Mouse (Mus musculus) limb, embryonic 11.5 days (tissue): ENCODE data around the gene Tpcn2. TPM values are rescaled to one million over a fixed set of nuclear protein-coding genes. Genes with fewer than 3 reads are reported as not detected.

ENCODE experiments used
- ATAC-seq: fragments of 200-750 bp; cut with Nextera tagmentation; 2 replicates; pipeline ENCODE4 v1.8.0; 2017; ENCODE audit warnings: low read depth; ENCODE audit not compliant: insufficient number of reproducible peaks, low FRiP score, low TSS enrichment
- DNase-seq: peaks from one replicate; pipeline ENCODE4 v3.0.0-alpha.2; 2015; ENCODE audit warnings: low spot score
- H3K27ac ChIP-seq: fragments of 300-500 bp; sonication (generic); replicated peaks from 2 replicates; pipeline ENCODE4 v1.5.1; 2014; ENCODE audit warnings: low read depth, mild to moderate bottlenecking, low read length
- H3K27me3 ChIP-seq: fragments of 300-500 bp; sonication (generic); 2 replicates; pipeline ENCODE4 v1.6.1; 2014; ENCODE audit warnings: mild to moderate bottlenecking, low read length, mixed read lengths; ENCODE audit not compliant: control insufficient read depth, insufficient read depth
- H3K36me3 ChIP-seq: fragments of 300-500 bp; sonication (generic); 2 replicates; pipeline ENCODE4 v1.6.1; 2014; ENCODE audit warnings: mild to moderate bottlenecking, low read length, moderate library complexity, mixed read lengths; ENCODE audit not compliant: control insufficient read depth, insufficient read depth
- H3K4me1 ChIP-seq: fragments of 300-500 bp; sonication (generic); 2 replicates; pipeline ENCODE4 v1.6.1; 2014; ENCODE audit warnings: low read length, mixed read lengths; ENCODE audit not compliant: control insufficient read depth, insufficient read depth
- H3K4me2 ChIP-seq: fragments of 300-500 bp; sonication (generic); 2 replicates; pipeline ENCODE4 v1.6.1; 2014; ENCODE audit warnings: low read depth, mild to moderate bottlenecking, moderate library complexity; ENCODE audit not compliant: severe bottlenecking
- H3K4me3 ChIP-seq: fragments of 300-500 bp; sonication (generic); 2 replicates; pipeline ENCODE4 v1.5.1; 2014; ENCODE audit warnings: low read depth, low read length
- H3K9ac ChIP-seq: fragments of 300-500 bp; sonication (generic); 2 replicates; pipeline ENCODE4 v1.6.1; 2014; ENCODE audit warnings: mild to moderate bottlenecking, low read length
- H3K9me3 ChIP-seq: fragments of 300-500 bp; sonication (generic); 2 replicates; pipeline ENCODE4 v1.6.1; 2016; ENCODE audit warnings: low read length; ENCODE audit not compliant: control insufficient read depth
- WGBS: fragments of 180-500 bp; shearing (Covaris S2); extraction: QIAGEN DNeasy Blood & Tissue Kit; methylation state at CpG from one replicate; pipeline ENCODE4 v1.1.7; 2014; 5-methylcytosine and 5-hydroxymethylcytosine counted together
- polyA plus RNA-seq: library from polyadenylated mRNA; unstranded; fragments of >200 nt; fragmentation: Nextera tagmentation; extraction: Ambion mirVana; gene quantifications from 2 replicates; pipeline ENCODE4 v1.2.1, GENCODE M21; 2014

Gene Tpcn2
- polyA plus RNA-seq, 1 experiment from 2014 or later = 3.2 TPM

- H3K36me3 ChIP-seq = no peaks in the 10 kb centered on the region
- H3K4me3 ChIP-seq = no peak overlapping the region
- no peaks in the 10 kb centered on the region for H3K9me3 ChIP-seq
- no peak overlapping the region for H3K4me2 ChIP-seq
- peak; percentile 61 for DNase-seq
- H3K4me1 ChIP-seq = peaks cover 13% of the 10 kb centered on the region
- no peaks in the 10 kb centered on the region for H3K27me3 ChIP-seq
- peak overlapping the region; percentile 83 for H3K27ac ChIP-seq
- ATAC-seq = peak; percentile 66
- peak overlapping the region; percentile 52 for H3K9ac ChIP-seq
- 15% methylated on average over 14 of the region's 14 CpGs for WGBS
These were observed 71.8 kb downstream of the Tpcn2 start for GRCm38 (mm10) chr7:145211680-145212659.

- Histone ChIP-seq H3K4me1 (peaks cover 23% of the 10 kb centered on the region), H3K27me3 (no peaks in the 10 kb centered on the region), H3K9me3 (no peaks in the 10 kb centered on the region), H3K4me3 (no peak overlapping the region), H3K27ac (no peak overlapping the region), H3K9ac (no peak overlapping the region), H3K4me2 (no peak overlapping the region), H3K36me3 (no peaks in the 10 kb centered on the region)
- 79% methylated on average over 4 of the region's 4 CpGs for WGBS
- ATAC-seq = no peak
- no peak for DNase-seq
These were observed 73.2 kb downstream of the Tpcn2 start for GRCm38 (mm10) chr7:145210477-145211070.

- 85% methylated on average over 4 of the region's 4 CpGs for WGBS
- Histone ChIP-seq H3K36me3 (no peaks in the 10 kb centered on the region), H3K4me1 (peaks cover 25% of the 10 kb centered on the region), H3K27me3 (no peaks in the 10 kb centered on the region), H3K9ac (peak within 1 kb of the TSS; percentile 51), H3K4me3 (no peak within 1 kb of the TSS), H3K4me2 (no peak within 1 kb of the TSS; the same call in 1 of the 2 replicates), H3K9me3 (no peaks in the 10 kb centered on the region), H3K27ac (peak within 1 kb of the TSS; percentile 98)
- DNase-seq (no peak), ATAC-seq (no peak)
These were observed 75.8 kb downstream of the Tpcn2 start, which contains the start of gene 1810010D01Rik for GRCm38 (mm10) chr7:145208006-145208405. Gene 1810010D01Rik (minus strand): TSS chr7:145208119.

GRCm38 (mm10) chr7:145206801-145207200, 77.0 kb downstream of the Tpcn2 start:
- DNase-seq = no peak
- Histone ChIP-seq H3K27me3 (no peaks in the 10 kb centered on the region), H3K27ac (peak overlapping the region; percentile 98), H3K9me3 (no peaks in the 10 kb centered on the region), H3K4me2 (no peak overlapping the region; the same call in 1 of the 2 replicates), H3K4me3 (no peak overlapping the region), H3K9ac (peak overlapping the region; percentile 51), H3K36me3 (no peaks in the 10 kb centered on the region), H3K4me1 (peaks cover 22% of the 10 kb centered on the region)
- no peak for ATAC-seq
- WGBS = 71% methylated on average over 6 of the region's 6 CpGs

- Histone ChIP-seq H3K9me3 (no peaks in the 10 kb centered on the region; the same call in 1 of the 2 replicates), H3K9ac (peak overlapping the region; percentile 51), H3K27ac (peak overlapping the region; percentile 98), H3K4me1 (peaks cover 18% of the 10 kb centered on the region), H3K4me3 (no peak overlapping the region), H3K36me3 (no peaks in the 10 kb centered on the region), H3K4me2 (peak overlapping the region; percentile 35), H3K27me3 (no peaks in the 10 kb centered on the region)
- ATAC-seq = peak; percentile 93
- 2% methylated on average over 34 of the region's 34 CpGs for WGBS
- DNase-seq = peak; percentile 85
These were observed 77.7 kb downstream of the Tpcn2 start for GRCm38 (mm10) chr7:145206056-145206610.

- no peaks in the 10 kb centered on the region for H3K36me3 ChIP-seq
- H3K4me2 ChIP-seq = no peak overlapping the region; the same call in 1 of the 2 replicates
- no peaks in the 10 kb centered on the region for H3K27me3 ChIP-seq
- no peak overlapping the region for H3K4me3 ChIP-seq
- peaks cover 18% of the 10 kb centered on the region for H3K4me1 ChIP-seq
- 95% methylated on average over 4 of the region's 4 CpGs for WGBS
- peak overlapping the region; percentile 98 for H3K27ac ChIP-seq
- DNase-seq = no peak
- peak overlapping the region; percentile 2; the same call in 1 of the 2 replicates for H3K9ac ChIP-seq
- ATAC-seq = no peak; the same call in 1 of the 2 replicates
- H3K9me3 ChIP-seq = no peaks in the 10 kb centered on the region; the same call in 1 of the 2 replicates
These were observed 78.4 kb downstream of the Tpcn2 start for GRCm38 (mm10) chr7:145205363-145205902.

GRCm38 (mm10) chr7:145199711-145200110, 84.1 kb downstream of the Tpcn2 start:
- Histone ChIP-seq H3K9ac (no peak overlapping the region), H3K4me3 (no peak overlapping the region), H3K27me3 (no peaks in the 10 kb centered on the region), H3K9me3 (no peaks in the 10 kb centered on the region; the same call in 1 of the 2 replicates), H3K4me2 (no peak overlapping the region), H3K27ac (no peak overlapping the region), H3K36me3 (no peaks in the 10 kb centered on the region), H3K4me1 (peaks cover 2% of the 10 kb centered on the region; the same call in 1 of the 2 replicates)
- no peak for DNase-seq
- WGBS = 58% methylated on average over 2 of the region's 2 CpGs
- no peak for ATAC-seq
